Mouse (Mus musculus) A20 (cell line): ENCODE data around the gene Mark1.

Experiments used
- DNase-seq: peaks from one replicate; pipeline ENCODE4 v3.0.0-alpha.2; 2011; ENCODE audit warnings: low read depth, low spot score

The Mark1 gene

DNA sequence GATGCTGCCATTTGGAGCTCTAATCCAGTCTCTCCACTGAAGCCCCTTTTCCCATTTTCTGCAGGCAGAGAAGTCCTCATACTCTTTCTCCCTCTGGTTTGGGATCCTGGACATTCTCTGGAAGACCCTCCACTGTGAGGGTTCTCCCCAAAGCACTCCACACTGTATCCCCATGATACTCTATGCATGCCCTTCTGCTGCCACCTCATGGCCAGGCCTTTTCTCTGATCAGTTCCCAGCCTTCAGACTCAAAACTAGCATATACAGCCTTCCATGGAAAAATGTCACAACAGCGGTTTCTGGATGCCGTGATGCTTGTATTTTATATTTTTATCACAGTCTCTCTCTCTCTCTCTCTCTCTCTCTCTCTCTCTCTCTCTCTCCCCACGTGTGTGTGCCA is 107.4 kb downstream of the Mark1 start:
- DNase-seq, result no peak

DNA sequence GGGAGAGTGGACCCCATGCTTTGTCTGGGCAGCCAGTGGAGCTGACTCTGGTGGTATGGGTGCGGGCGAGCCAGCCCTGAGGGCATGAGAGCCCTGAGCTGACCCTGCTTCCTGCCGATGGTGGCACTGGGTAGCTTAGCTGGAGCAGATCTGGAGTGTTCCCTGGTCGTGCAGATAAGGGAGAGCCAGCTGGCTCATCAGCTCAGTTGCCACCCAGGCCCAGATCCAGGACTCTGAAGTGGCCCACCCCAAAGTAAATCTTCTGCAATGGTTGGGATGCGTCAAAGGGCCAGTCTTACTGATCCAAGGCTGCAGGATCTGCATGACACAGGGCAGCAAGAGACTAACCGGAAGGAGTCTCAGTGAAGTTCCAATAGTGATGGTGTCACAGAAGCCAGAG is 109.9 kb downstream of the Mark1 start:
- DNase-seq, result no peak

DNA sequence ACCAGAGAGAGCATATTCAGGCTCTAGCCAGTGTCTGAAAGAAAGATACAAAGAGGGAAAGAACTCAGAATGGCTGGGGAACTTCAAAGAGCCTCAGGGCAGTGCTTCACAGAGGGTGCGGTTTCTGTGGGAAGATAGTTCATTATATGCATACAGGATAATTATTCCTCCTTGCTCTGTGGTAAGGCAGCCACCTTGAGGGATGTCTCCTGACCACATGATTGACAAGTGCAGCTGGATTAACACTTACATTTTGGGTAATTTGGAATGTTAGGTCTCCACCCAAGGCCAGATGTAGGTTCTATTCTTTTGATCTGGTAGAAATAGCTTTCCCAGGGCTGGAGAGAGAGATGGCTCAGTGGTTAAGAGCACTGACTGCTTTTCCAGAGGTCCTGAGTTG is 113.2 kb downstream of the Mark1 start:
- no peak for DNase-seq

DNA sequence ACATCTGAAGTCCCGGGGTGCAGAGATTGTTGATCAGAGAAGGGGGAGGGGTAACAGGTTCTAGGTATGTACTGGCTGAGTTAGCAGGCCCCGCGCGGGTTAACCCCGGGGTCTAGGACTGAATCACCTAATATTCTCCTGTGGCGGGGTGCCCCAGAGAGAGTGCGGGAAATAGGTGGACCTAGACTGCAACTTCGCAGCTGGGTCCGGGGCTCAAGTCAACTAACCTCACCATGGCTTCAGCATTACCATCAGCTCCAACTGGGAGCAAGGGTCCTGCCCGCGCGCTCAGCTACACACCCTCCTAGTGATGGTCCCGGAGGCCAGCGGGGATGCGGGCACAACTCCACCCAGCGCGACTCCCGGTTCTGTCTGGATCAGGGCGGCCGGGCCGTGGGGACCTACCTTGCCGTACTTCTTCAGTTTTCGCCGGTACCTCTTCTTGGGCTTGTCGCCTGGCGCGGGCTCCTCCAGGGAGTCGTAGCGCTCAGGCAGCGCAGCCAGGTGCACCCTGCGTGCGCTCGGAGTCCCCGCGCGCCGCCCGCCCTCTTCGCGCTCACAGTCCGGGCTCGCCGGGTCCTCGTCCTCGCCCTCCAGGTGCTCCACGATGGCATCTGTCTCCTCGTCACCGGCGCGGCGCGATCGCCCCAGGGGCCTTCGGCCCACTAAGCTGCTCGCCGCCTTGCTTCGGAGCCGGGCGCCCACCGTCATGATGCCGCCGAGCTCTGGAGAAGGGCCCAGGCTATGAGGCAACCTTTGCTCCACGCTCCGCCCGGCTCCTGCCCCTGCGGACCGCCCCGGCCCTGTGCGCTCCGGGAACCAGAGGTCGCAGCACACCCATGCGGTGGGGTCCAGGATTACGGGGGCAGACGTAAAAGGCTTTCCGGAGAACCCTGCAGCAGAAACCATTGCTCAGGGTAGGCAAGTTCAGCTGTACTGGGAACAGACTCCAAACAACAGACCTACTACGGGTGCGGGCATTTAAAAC is 116.8 kb downstream of the Mark1 start, which contains the start of gene C130074G19Rik:
Gene C130074G19Rik, minus strand, starts transcription at position 938 of the 988 bp plus-strand sequence.
- no peak for DNase-seq

DNA sequence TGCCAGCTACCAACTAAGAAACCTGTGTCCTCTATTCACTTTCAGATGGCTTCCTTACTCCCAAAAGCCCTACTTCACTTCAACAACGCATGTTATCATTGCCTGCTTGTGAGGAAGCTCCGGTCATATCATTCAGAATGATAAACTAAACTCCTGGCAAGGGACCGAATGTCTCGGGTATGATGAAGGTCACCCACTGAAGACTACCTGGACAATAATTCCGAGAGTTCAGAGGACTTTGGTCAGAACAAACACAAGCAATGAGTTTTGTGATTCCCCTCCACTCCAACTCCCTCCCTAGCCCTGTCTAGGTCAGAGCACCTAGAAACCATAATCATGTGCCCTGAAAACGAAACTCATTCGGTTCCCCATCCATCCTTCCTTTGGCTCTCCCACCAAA is 117.5 kb downstream of the Mark1 start:
- no peak for DNase-seq

DNA sequence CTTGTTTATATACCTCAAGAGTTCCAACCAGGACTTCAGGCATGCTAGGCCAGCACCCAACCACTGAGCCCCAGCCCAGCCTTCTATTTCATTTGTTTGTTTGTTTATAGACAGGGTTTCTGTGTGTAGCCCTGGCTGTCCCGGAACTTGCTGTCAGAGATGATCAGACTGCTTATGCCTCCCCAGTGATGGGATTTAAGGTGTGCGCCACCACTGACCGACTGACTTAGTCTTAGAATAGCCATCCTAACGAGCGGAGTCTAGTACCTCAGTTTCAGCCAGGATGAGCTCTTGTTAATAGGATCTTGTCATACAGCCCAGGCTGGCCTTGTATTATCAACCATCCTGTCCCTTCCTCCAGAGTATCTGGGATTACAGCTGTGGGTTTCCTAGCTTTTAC is 118.2 kb downstream of the Mark1 start:
- no peak for DNase-seq

DNA sequence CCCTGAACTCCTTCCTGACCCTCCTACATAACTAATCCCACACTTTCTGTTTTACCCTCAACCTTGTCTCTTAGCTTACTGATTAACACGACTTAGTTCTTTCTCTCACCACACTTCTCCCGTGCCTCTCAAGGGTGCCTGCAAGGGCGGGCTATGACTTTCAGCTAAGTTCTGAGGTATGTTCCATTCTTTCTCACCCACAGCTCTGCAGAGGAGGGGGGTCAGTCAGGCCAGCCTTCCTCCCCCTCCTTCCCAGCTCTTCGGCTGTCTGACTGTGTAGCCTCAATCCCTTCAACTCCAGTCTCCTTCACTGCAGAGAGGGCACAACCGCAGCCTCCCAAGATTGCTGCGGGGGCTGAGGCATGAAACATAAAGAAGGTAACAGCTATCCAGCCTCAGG is 120.5 kb downstream of the Mark1 start:
- no peak for DNase-seq

DNA sequence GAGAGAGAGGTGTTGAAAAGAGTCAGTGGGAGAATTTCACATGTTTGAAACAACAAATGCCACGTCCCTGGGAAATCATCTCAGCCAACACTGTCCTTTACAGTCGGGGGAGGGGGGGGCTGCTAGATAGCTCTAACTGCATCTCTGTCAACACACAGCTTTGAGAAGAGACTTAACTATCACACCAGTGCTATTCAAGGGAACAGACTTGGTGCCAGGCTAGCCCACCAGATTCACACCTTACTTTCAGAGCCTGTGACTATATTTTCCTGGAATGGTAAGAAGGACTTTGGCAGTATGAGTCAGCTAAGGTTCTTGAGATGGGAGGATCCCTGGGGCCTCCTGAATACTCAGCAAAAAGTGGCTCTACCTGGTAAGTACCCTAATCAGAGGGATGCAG is 122.1 kb downstream of the Mark1 start:
- no peak for DNase-seq

DNA sequence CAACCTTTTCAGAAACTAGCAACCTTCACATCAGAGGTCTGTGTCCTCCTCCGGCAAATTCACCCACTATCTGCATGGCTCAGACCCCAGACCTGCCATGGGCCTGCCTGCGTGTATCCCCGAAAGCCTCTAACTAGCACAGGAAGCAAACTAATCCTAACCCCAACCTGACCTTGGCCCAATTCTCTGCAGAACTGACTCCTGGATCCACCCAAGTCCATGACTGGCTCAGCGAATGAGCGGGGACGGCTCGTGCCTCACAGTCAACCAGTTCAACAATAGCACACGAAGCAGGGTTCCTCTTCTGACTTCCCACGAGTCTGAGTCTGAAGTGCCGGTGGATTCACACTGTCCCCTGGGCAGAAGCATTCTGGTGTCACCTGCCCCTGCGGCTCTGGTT is 125.5 kb downstream of the Mark1 start:
- DNase-seq, result no peak

DNA sequence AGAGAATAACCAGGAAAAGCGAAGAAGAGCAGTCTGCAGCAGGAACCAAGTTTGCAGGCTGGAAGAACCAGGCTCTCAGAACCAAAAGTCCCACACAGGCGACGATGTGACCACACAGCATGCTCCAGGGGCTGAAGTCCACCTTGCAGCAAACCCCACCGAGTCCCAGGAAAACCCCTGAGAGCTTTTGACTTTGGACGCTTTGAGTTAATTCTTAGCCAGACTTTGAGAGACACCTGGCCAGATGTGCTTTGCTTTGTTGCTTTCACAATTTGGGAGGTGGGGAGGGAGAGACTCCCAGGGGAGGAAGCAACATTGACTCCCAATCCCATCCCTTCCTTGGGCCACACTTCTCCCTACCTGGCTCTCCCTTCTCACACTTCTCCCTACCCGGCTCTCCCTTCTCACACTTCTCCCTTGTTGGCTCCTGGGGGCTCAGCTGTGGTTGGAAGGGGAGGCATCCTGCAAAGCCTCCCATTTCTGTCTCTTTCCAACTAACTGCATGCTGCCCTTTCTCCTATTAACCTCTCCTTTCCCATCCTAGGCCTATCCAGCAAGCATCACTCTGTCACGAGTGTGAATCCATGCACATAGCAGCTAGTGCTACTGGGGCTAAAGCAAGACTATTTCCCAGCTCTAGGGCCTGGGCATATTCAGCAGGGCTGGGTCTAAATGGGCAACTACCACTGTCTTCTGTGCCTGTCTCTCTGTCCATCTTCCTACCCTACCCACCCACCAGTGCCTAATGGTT is 127.1 kb downstream of the Mark1 start:
- DNase-seq, result no peak

DNA sequence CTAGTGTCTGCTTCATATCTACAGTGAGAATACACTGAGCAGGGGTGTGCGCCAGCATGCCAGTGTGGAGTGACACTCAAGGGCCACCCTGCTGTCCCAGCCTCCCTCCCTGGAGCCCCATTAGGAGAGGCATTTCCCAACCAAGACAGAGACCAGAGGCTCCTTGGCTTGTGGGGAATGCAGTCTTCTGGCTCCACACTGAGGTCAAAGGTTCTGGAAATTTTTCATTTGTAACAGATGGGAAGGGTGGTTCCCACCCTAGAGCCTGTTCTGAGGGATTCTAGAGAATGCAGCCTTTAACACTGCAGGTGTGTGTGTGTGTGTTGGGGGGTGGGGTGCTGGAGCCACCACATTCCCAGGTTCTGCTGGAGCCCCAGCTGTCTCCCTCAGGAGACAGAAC is 127.9 kb downstream of the Mark1 start:
- DNase-seq, result no peak

DNA sequence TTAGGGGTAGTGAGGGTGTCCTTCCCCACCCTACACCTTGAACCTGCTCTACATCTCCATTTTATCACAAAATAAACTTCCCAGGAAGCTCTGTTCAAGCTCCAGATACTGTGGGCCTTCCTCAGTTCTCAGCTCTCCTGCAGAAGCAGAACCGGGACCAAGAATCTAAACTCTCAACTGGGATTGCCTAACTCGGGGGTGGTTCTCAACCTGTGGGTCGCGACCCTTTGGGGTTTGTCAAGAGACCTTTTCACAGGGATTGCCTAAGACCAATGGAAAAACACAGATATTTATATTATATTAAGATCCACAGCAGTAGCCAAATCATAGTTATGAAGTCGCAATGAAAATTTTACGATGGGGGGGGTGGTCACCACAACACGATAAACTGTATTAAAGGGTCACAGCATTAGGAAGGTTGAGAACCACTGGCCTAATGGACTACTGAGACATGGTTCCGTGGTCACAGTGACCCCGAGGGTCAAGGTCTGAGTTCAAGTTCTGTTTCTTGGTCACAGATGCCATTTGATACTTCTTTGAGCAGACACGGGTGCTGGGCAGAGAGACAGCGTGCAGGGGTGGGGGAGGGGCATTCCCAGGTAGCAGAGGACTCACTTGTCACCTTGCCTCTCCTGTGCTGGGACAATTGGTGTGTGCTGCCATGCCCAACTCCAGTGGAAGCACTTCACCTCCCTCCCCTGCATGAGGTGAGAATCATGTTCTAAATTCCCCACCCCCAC is 128.6 kb downstream of the Mark1 start:
- DNase-seq, result no peak

DNA sequence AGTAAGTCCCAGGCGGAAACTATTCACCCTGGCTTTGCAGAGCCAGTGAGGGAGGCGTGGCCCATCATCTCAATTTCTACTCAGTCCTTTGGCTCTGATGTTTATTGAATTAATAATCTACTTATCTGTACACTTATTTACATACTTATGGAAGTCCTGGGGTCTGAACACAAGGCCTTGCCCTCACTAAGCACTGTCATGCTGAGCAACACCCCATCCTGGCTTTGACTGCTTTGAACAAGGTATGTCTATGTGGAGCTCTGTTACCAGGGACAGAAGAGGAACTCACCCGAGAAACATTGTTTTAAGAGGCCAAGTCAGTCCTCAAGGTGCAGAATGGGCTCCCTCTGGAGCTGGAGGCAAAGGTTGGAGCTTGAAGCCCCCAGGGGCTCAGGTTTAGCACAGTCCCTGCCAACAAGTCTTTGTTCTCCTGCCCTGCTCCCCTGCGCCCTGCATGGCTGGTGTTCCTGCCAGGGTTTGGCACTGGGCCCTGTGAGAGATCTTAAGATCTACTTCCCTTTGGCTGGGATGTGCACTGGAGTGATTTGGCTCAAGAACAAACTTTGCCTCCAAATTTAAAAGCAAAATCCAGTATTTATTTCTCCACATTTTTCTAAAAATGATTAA is 129.3 kb downstream of the Mark1 start:
- DNase-seq, result no peak

DNA sequence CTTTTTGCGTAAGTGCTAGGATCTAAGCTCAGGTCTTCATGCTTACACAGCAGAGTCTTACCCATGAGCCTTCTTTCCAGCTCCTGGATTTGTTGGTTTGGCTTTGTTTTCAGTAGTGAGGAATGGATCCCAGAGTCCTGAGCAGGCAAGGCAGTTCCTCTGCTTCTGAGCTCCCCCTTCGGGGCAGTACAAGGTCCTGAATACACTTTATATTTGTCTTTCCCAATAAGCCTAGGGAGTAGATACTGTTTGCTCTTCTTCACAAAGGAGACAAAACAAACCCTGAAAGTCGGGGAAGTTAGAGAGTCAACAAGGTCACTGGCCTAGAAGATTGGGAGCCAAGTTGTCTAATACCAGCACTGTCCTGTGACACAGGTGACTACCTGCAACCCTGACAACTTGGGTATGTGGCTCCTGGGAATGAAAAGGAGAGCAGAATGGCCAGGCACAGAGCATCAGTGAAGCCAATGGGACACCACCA is 131.7 kb downstream of the Mark1 start:
- no peak for DNase-seq

DNA sequence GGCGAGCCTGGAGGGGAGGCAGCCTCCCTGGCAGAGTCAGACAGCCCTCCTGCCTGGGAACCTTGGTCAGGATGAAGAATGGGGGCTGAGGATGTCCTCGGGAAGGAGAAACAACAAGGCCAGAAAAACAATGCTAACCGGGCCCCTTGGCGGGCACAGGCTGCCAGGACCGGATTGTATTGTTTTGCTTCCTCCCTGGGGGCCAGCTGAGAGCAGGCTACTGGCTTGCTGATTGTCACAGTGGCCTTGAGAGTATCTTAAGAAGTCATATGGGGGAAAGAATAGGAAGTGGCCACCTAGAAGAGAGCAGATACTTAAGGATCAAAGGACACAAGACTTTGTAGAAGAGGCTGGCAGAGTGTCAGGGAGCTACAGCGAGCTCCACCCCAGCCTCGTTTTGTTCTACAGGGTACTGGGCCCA is 135.0 kb downstream of the Mark1 start:
- DNase-seq, result no peak

DNA sequence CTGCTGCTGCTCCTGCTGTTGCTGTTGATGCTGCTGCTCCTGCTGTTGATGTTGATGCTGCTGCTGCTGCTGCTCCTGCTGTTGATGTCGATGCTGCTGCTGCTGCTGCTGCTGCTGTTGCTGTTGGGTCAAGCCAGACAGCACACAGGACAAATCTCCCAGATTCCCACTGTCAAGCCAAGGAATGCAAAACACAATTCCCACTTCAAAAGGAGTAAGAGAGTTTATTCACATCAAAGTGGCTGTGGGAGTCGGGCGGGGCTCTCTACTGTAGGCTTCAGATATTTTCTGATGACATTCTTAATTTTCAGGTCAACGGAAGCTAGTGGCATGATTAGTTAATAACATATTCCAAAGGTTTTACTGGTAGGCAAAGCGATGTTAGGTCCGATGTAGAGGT is 136.7 kb downstream of the Mark1 start:
- no peak for DNase-seq

DNA sequence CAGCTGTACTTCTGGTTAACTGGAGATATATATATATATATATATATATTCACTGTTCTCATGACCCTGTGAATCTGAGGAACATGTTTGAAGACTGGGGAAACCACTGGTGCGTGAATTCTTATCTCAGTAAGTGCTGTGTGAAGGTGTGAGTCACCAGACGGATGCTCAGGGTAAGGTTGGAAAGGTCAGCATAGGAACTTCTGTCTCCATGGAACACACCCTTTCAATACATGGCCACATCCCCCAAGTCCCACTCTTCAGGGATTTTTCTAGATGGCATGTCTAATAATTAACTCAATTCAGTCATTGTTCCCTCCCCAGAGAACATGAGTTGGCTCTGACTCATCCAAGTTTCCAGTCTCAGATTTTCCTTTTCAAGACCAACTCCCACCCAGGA is 137.8 kb downstream of the Mark1 start:
- DNase-seq, result no peak

DNA sequence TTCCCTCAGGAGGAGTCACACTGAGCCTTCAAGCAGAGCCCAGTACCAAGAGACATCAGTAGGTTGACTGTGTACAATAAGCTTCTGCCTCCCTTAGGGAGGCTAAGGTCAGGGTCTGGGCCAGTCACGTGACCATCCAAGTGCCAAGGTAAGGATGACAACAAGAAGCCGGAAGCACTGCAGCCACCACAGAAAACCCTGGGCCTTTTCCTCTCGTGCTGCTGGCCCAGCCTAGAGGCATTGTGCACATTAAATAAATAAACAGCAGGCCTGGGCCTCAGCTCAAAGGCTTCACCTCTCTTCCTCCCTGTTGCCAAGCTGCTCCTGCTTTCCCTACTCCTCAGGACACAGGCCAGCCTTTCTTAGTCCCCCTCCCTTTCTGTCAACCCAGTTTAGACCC is 139.1 kb downstream of the Mark1 start:
- no peak for DNase-seq

DNA sequence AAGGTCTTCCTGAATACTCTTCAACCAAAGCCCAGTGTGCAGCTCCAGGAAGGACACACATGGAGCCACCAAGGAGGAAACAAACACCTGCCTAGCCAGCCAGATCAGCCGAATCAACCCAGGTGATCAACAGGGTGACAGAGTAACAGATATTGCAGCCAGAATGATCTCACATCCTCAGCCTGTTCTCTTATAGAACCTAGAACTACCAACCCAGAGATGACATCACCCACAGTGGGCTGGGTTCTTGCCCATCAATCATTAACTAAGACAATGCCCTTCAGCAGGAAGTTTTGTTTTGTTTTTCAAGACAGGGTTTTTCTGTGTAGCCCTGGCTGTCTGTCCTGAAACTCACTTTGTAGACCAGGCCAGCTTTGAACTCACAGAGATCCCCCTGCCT is 141.1 kb downstream of the Mark1 start:
- DNase-seq, result no peak

DNA sequence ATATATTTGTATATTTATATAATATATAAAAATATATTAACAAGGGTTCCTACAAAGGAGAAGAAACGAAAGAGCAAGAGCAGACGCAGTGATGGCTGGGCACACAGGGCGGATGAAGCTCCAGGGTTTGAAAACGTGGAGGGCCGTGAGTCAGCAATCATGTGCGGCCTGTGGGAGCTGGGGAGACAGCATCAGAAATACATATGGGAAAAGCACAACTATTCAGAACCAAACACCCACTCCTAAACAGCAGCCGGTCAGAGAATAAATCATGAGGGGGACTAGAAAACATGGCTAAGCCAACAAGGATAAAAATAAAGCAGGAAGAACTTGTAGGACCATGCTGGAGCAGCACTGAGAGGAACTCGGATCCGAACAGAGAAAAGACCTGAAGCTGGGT is 142.2 kb downstream of the Mark1 start:
- no peak for DNase-seq

DNA sequence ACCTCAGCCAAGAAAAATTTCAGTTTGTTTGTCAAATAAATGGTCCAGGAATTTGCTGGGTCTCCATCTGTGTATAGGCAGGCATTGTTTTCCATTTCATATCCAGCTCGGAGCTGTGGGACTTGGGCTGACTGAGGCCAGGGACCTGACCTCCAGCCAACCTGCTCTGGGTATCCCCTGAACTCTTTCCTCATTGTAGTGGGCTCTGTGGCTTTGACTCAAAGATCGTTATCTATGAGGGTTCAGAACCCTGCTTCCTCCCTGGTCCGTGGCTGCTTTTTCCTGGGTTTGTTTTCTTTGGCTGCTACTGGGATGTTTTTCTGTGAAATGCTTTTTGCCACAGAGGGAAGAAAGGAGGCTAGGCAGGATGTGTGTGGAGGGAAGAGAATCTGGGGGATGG is 145.4 kb downstream of the Mark1 start:
- DNase-seq, result no peak
